Mouse (Mus musculus) E14TG2a.4 (cell line): ENCODE results near the gene Mast4.

Source experiments
- H3K27me3 ChIP-seq: 2 replicates; pipeline ENCODE4 v1.6.1; 2014; ENCODE audit warnings: low read length, control low read depth; ENCODE audit not compliant: insufficient read depth
- H3K36me3 ChIP-seq: 2 replicates; pipeline ENCODE4 v1.6.1; 2014; ENCODE audit warnings: low read length, control low read depth; ENCODE audit not compliant: insufficient read depth
- H3K4me1 ChIP-seq: replicated peaks from 2 replicates; pipeline ENCODE4 v1.6.1; 2014; ENCODE audit warnings: low read depth, low read length, control low read depth
- H3K4me3 ChIP-seq: replicated peaks from 2 replicates; pipeline ENCODE4 v1.5.1; 2014; ENCODE audit warnings: mild to moderate bottlenecking, low read length
- H3K9me3 ChIP-seq: 2 replicates; pipeline ENCODE4 v1.6.1; 2014; ENCODE audit warnings: low read length, control low read depth
- CTCF ChIP-seq: conservative IDR thresholded peaks from 2 replicates; pipeline ENCODE4 v1.5.1; 2014; ENCODE audit warnings: low read length
- NANOG ChIP-seq: IDR thresholded peaks from 2 replicates; pipeline ENCODE4 v1.6.1; 2014; ENCODE audit warnings: borderline replicate concordance, low read length, mixed read lengths
- POU5F1 ChIP-seq: IDR thresholded peaks from 2 replicates; pipeline ENCODE4 v1.6.1; 2014; ENCODE audit warnings: low read length, borderline replicate concordance

Gene Mast4

DNA sequence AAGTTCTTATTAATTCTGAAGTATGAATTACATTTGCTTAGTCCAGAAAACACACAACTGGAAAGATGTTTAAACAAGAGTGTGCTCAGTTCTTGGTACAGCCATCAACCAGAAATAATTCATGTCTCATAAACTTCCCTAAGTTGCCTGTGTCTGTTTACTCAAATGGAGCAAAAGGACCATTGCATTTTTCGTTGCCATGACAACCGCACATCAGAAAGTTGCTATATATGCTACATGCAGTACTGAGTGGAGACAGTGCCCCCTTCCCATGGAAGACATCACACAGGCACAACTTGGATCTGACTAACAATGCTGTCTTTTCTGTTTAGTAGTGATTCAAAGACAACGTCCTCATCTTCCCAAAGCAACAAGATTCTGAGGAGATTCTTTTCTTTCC is 527.6 kb downstream of the Mast4 start:
- Histone ChIP-seq H3K4me3 (no peak overlapping the region), H3K27me3 (no peaks in the 10 kb centered on the region), H3K9me3 (no peaks in the 10 kb centered on the region), H3K4me1 (peaks cover 9% of the 10 kb centered on the region), H3K36me3 (0 out of 2 replicates have a peak, but pooled peaks cover 4% of the 10 kb centered on the region)
- TF ChIP-seq CTCF = no peak
- no peak for TF ChIP-seq NANOG
- TF ChIP-seq POU5F1 = no peak

DNA sequence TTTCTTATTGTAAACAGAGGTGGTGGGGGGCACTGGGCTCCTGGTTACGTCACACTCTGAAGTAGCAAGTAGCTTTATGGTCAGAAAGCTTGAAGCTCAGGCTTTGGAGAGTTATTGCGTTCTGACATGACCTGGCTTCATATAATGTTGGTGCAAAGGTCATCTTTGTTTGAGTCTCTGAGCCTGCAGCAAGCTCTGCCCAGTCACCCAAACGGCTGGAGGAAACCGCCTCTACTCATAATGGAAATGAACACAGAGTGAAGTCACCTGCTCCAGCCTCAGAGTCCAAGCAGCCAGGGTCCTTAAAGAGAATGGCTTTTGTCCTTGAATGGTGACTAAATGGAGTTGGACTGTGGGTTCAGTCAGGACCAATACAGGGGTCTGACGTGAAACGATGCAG is 529.1 kb downstream of the Mast4 start:
- TF ChIP-seq CTCF = no peak
- TF ChIP-seq POU5F1 = no peak
- TF ChIP-seq NANOG = no peak
- H3K9me3 ChIP-seq = no peaks in the 10 kb centered on the region
- no peaks in the 10 kb centered on the region for H3K27me3 ChIP-seq
- H3K4me3 ChIP-seq = no peak overlapping the region
- H3K4me1 ChIP-seq = no peaks in the 10 kb centered on the region
- H3K36me3 ChIP-seq = 0 out of 2 replicates have a peak, but pooled peaks cover 4% of the 10 kb centered on the region

DNA sequence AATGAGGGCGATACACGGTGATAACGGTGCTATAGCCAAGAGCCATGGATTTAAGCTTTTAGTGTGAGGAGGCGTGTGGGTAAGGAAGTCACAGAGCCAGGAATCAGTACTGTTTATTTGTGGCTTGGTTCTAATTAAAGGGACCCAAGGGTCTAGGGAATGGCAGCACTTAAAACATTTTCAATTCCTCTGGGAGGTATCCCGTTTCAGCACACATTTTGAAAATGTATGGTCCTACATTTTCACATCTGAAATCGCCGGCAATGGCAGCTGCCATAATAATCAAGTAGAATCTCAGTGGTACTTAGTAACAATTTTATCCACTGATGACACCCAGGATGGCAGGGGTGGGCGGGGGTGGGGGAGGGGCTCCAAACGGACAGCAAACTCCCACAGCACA is 531.1 kb downstream of the Mast4 start:
- H3K4me1 ChIP-seq = no peaks in the 10 kb centered on the region
- no peak for TF ChIP-seq CTCF
- no peak for TF ChIP-seq POU5F1
- TF ChIP-seq NANOG = no peak
- H3K27me3 ChIP-seq = no peaks in the 10 kb centered on the region
- no peaks in the 10 kb centered on the region for H3K9me3 ChIP-seq
- no peak overlapping the region for H3K4me3 ChIP-seq
- H3K36me3 ChIP-seq = 0 out of 2 replicates have a peak, but pooled peaks cover 4% of the 10 kb centered on the region

DNA sequence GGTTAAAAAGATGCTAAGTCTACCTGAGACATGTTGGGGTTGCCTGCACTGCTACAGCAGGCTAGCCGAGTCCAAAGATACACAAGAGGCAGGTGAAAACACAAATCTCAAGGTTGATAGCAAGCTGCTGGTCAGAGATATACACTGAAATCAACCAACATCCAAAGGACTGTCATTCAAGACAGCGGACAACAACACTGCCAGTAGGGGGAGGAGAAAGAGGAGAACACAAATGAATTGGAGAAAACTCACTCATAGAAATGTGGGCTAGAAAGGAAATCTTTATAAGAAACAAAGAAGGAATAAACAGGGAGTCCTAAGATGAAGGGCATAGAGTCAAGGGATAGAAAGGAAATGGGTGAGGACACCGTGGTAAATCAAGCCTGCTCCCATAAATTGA is 542.1 kb downstream of the Mast4 start:
- TF ChIP-seq POU5F1 (no peak), CTCF (no peak), NANOG (no peak)
- H3K4me1 ChIP-seq = no peaks in the 10 kb centered on the region
- H3K4me3 ChIP-seq = no peak overlapping the region
- H3K9me3 ChIP-seq = no peaks in the 10 kb centered on the region
- peaks cover 9% of the 10 kb centered on the region; the same call in 1 of the 2 replicates for H3K36me3 ChIP-seq
- H3K27me3 ChIP-seq = no peaks in the 10 kb centered on the region

DNA sequence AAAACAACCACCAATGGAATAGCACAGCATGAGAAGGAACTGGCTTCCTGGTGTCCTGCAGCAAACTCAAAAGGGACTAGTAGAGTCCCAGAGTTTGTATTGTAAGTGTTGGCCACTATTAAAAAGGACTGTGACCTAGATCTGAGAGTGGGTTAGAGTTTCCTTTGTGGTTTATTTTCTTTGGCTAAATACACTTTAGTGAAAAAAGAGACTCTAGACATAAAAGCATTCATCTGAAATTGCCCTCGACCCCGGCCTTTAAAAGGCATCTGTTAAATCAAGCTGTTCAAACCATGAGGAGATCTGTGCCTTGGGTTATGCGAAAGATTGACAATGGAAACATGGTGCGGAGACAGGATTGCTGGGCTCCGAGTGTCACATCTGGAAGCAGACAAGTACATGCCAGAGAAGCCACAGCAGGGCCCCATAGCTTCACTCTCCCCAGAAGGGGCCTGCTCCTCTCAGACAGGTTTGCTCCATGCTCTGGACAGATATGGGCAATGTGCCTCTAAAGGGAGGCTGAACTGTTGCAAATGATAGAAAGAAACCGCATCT is 543.6 kb downstream of the Mast4 start:
- no peak for TF ChIP-seq NANOG
- TF ChIP-seq POU5F1 = no peak
- TF ChIP-seq CTCF = no peak
- Histone ChIP-seq H3K36me3 (peaks cover 8% of the 10 kb centered on the region; the same call in 1 of the 2 replicates), H3K9me3 (no peaks in the 10 kb centered on the region), H3K4me1 (no peaks in the 10 kb centered on the region), H3K27me3 (no peaks in the 10 kb centered on the region), H3K4me3 (no peak overlapping the region)

DNA sequence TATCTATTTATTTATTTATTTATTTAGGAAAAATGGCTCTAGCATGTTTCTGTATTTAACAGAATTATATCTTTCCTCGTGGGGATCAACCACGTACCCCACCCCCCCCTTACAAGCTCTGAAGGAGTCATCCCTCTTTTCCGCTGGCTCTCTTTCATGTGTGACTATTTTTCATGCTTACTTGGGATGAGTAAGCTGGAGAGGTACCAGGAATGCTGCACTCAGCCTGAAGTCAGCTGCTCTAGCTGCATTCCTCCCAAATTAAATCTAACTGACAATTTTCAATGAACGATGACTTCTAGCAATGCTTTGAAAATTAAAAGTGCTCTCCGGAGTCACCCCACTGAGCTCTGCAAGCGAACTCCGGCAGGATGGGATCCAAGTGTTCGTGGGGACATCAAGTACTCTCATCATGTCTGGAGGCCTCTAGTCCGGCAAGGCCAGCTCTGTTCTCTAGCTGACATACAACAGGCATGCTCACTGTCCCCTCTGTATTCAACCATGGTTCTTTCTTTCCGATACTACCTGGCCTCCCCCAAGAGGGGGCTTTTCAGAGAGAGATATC is 547.5 kb downstream of the Mast4 start:
- no peak for TF ChIP-seq CTCF
- H3K9me3 ChIP-seq = no peaks in the 10 kb centered on the region
- H3K36me3 ChIP-seq = peaks cover 15% of the 10 kb centered on the region; the same call in 1 of the 2 replicates
- no peaks in the 10 kb centered on the region for H3K4me1 ChIP-seq
- no peak overlapping the region for H3K4me3 ChIP-seq
- H3K27me3 ChIP-seq = no peaks in the 10 kb centered on the region

DNA sequence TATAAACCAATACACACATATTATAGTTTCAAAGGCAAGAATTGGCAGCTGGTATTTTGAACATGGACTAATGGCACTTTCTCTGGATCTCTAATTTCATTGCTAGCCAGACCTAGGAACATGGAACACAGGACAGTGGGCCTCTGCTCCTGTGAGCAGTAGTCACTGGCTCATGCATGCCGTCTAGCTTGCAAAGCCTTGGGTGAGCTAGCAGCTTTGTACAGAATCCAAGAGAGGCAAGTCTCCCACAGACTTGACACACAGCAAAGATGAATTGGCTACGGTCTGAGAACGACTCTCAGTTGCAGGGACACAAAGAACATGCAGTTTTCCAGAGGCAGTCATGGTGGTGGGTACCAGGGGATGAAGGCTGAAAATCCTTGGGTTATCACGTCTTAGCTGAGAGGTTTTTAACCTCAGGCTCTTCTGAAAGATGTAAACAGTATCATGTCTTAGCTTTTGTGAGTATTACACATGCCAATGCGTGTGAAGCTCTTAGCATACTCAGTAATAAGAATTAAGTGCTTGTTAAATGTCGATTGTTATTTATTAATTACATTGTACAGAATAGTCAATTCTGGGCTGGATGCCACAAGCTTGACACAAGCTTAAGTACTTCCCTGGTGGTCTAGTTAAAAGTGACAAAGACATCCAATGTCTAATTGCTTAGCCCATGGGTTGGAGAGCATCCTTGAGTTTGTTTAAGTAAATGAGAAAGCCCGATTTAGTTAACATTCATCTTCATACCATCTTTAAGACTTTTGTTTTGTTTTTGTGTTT is 550.6 kb downstream of the Mast4 start:
- no peaks in the 10 kb centered on the region for H3K4me1 ChIP-seq
- no peaks in the 10 kb centered on the region for H3K9me3 ChIP-seq
- TF ChIP-seq NANOG (no peak), CTCF (no peak), POU5F1 (no peak)
- H3K36me3 ChIP-seq = peaks cover 14% of the 10 kb centered on the region; the same call in 1 of the 2 replicates
- H3K4me3 ChIP-seq = no peak overlapping the region
- H3K27me3 ChIP-seq = no peaks in the 10 kb centered on the region

DNA sequence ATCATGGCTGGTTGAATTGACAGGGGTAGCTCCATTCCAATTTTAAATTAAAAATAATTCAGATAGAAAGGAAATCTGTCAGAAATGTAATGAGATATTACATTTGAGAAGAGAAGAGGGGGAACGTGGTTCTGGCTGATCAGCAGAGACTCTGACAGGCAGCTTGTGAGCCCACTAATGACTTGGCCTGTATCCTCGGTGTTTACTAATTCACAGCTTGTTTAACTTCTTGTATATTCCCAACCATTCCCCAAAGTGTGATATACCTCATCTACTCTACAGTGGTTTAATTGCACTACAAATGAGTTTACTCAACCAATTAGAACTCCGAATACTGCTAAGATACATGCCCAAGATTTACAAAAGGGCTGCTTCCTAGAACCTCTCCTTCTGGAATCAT is 555.0 kb downstream of the Mast4 start:
- no peaks in the 10 kb centered on the region for H3K4me1 ChIP-seq
- peaks cover 11% of the 10 kb centered on the region; the same call in 1 of the 2 replicates for H3K36me3 ChIP-seq
- TF ChIP-seq POU5F1 (no peak), NANOG (no peak), CTCF (no peak)
- no peaks in the 10 kb centered on the region for H3K9me3 ChIP-seq
- H3K4me3 ChIP-seq = no peak overlapping the region
- no peaks in the 10 kb centered on the region for H3K27me3 ChIP-seq

DNA sequence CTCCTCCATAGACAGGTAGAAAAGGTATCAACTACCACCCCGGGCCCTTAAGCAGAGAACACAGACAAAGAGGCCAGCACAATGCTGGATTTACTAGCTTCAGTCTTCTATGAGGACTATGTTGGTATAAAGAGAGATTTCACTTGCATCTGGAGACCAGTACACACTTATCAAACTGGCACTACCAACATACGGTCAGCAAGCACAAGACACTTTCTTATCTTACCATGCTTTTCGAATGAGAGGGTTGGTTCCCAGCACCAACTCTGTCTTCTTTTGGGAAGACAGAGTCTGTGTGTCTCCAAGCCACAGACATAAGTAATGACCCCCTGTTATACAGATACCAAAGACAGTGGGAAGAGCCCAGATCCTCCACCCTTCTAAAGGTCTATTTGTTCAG is 555.4 kb downstream of the Mast4 start:
- H3K4me3 ChIP-seq = no peak overlapping the region
- no peaks in the 10 kb centered on the region for H3K4me1 ChIP-seq
- peaks cover 15% of the 10 kb centered on the region for H3K36me3 ChIP-seq
- no peak for TF ChIP-seq POU5F1
- TF ChIP-seq NANOG = no peak
- TF ChIP-seq CTCF = no peak
- H3K9me3 ChIP-seq = no peaks in the 10 kb centered on the region
- no peaks in the 10 kb centered on the region for H3K27me3 ChIP-seq
